Mouse (Mus musculus): ENCODE results near the gene Chst11.

DNA sequence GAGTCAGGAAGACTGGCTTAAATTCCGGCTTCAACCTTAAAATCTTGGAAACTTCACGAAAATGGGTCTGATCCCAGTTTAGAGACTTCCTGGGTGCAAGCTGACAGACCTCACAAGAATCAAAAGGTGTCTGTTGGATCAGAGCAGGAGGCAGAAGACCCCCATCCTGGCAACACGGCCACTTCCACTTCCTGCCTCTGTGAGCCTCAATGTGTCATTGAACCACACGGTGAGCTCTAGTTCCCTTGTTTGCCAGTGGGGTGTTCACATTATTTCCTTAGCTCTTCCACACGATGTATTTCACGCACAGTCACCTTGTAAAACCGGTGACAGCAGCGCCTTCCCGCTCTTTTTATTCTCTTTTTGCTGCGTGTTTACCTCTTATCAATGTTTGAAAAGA lies 54.1 kb downstream of the Chst11 start:
- TF ChIP-seq CTCF (IDR thresholded peaks at IDR 0.05; ENCODE audit: low read depth) (no peak), EP300 (IDR thresholded peaks at IDR 0.05; ENCODE audit: low read depth) (no peak)
